Mouse (Mus musculus) left cerebral cortex, adult 2 months (tissue): ENCODE measurements at regions not wholly inside any gene's neighbourhood (a gene's known extent, or its start where the extent isn't known, plus 50 kb on each side); places are given as distances from the start of the nearest gene placed in this dataset.

Experiments
- DNase-seq, 2 experiments: peaks; one replicate each; pipeline ENCODE4 v3.0.0; 2021 to 2022; ENCODE audit warnings: low spot score in 2 of 2, mixed read lengths in 1 of 2; ENCODE audit errors: extremely low spot score in 1 of 2
- H3K27ac ChIP-seq: fragments of 200-600 bp; 2 replicates; pipeline ENCODE4 v1.8.1; 2022
- H3K4me3 ChIP-seq: fragments of 200-600 bp; 2 replicates; pipeline ENCODE4 v1.8.1; 2022
- CTCF ChIP-seq: fragments of 200-600 bp; IDR thresholded peaks from 2 replicates; pipeline ENCODE4 v1.8.1; 2022; ENCODE audit warnings: antibody characterized with exemption, mild to moderate bottlenecking, moderate library complexity
- intact Hi-C: fragments of 180-260 bp; cut with DNase I; formaldehyde crosslinking; loops from one replicate; pipeline ENCODE4 v1.15.1; 2025

GRCm38 (mm10) chrX:150709416-150709815 lies 52.0 kb upstream of the Tro start:
- H3K4me3 ChIP-seq, result no peak overlapping the region
- peak in 1 of 2 experiments; percentile 8 for DNase-seq
- no peak overlapping the region for H3K27ac ChIP-seq
- intact Hi-C loops, result loop anchor here (10.0 kb wide), 2 partner anchors 255 to 405 kb away; no protein-coding TSS in a partner anchor
- TF ChIP-seq CTCF, result peak; percentile 56
